Mouse (Mus musculus) myocyte (in vitro differentiated cells): ENCODE data around the gene Bcr.

Source experiments
- MAX ChIP-seq: IDR thresholded peaks from one replicate; pipeline ENCODE4 v1.6.1; 2011; ENCODE audit warnings: low read depth, mild to moderate bottlenecking, control low read depth
- MYOG ChIP-seq, 3 experiments: IDR thresholded peaks; one replicate each; pipeline ENCODE4 v1.6.1; 2011; ENCODE audit warnings: control low read depth in 2 of 3, low read depth in 2 of 3, mild to moderate bottlenecking in 2 of 3; ENCODE audit not compliant: insufficient read length in 2 of 3, control insufficient read depth in 1 of 3, insufficient read depth in 1 of 3
- POLR2A ChIP-seq: IDR thresholded peaks from one replicate; pipeline ENCODE4 v1.6.1; 2011; ENCODE audit warnings: low read depth, mild to moderate bottlenecking, control low read depth, moderate library complexity; ENCODE audit not compliant: insufficient read length
- REST ChIP-seq: IDR thresholded peaks from one replicate; pipeline ENCODE4 v1.6.1; 2011; ENCODE audit warnings: mild to moderate bottlenecking, control low read depth, moderate library complexity; ENCODE audit not compliant: insufficient read depth, insufficient read length
- SRF ChIP-seq: IDR thresholded peaks from one replicate; pipeline ENCODE4 v1.6.1; 2011; ENCODE audit warnings: low read depth; ENCODE audit not compliant: control insufficient read depth, insufficient read length
- USF1 ChIP-seq: IDR thresholded peaks from one replicate; pipeline ENCODE4 v1.6.1; 2011; ENCODE audit warnings: low read depth, mild to moderate bottlenecking, control low read depth, moderate library complexity

GRCm38 (mm10) chr10:75015465-75015864 is 44.9 kb upstream of the Bcr start:
- no peak for TF ChIP-seq MAX
- no peak for TF ChIP-seq USF1
- no peak for TF ChIP-seq SRF
- TF ChIP-seq REST, result no peak
- TF ChIP-seq POLR2A, result no peak
- no peak for TF ChIP-seq MYOG (IDR thresholded peaks at IDR 0.05; ENCODE audit: control insufficient read depth in 1 of 3, insufficient read depth in 1 of 3, insufficient read length in 2 of 3, low read depth in 2 of 3)
